In genomic region chr13:89668069-89668468, GRCm38 (mm10) we compare ENCODE assay signal across 8 mouse cellular contexts.
DNase-seq lines count a peak whose midpoint lies in the region; ATAC-seq and TF ChIP-seq lines count a peak whose summit lies in the region.

No protein-coding gene starts in this region.

- no peak overlapping the region for H3K27ac ChIP-seq in layer of hippocampus, adult 2 months
- no peak overlapping the region for H3K27ac ChIP-seq in ES-Bruce4 (ENCODE audit: insufficient read depth, low read length)
- no peak overlapping the region for H3K27ac ChIP-seq in hindbrain, embryonic 16.5 days (ENCODE audit: low read depth, low read length)
- H3K27ac ChIP-seq in stomach, postnatal 0 days (replicated peaks): no peak overlapping the region

- H3K9me3 ChIP-seq in ES-Bruce4 (replicated peaks; ENCODE audit: control insufficient read depth, insufficient read depth, low read length, poor library complexity, severe bottlenecking): no peaks in the 10 kb centered on the region
- no peaks in the 10 kb centered on the region for H3K9me3 ChIP-seq in hindbrain, embryonic 16.5 days (ENCODE audit: control insufficient read depth, low read length)
- no peaks in the 10 kb centered on the region for H3K9me3 ChIP-seq in stomach, postnatal 0 days (ENCODE audit: control insufficient read depth, low read length)

- H3K4me2 ChIP-seq in hindbrain, embryonic 16.5 days (ENCODE audit: low read length): no peak overlapping the region
- H3K4me2 ChIP-seq in stomach, postnatal 0 days (replicated peaks; ENCODE audit: low read depth): no peak overlapping the region

- no peak overlapping the region for H3K4me3 ChIP-seq in layer of hippocampus, adult 2 months
- H3K4me3 ChIP-seq in ES-Bruce4 (ENCODE audit: low read depth, low read length): no peak overlapping the region
- no peak overlapping the region for H3K4me3 ChIP-seq in hindbrain, embryonic 16.5 days (ENCODE audit: low read length)
- no peak overlapping the region for H3K4me3 ChIP-seq in stomach, postnatal 0 days (ENCODE audit: low read depth, low read length)

- peak; percentile 87 for ATAC-seq in hindbrain, embryonic 16.5 days
- ATAC-seq in stomach, postnatal 0 days (ENCODE audit: low FRiP score, low TSS enrichment): no peak

- no peak overlapping the region for H3K9ac ChIP-seq in ES-Bruce4 (ENCODE audit: low read depth, poor library complexity, severe bottlenecking)
- H3K9ac ChIP-seq in hindbrain, embryonic 16.5 days (ENCODE audit: low read depth, low read length): no peak overlapping the region
- no peak overlapping the region for H3K9ac ChIP-seq in stomach, postnatal 0 days (ENCODE audit: low read length)

- DNase-seq in layer of hippocampus, adult 2 months (ENCODE audit: low spot score in 2 of 2): peak; percentile 6 to 56
- no peak for DNase-seq in layer of hippocampus, adult 9-11 months
- peak; percentile 5 to 23 for DNase-seq in adrenal gland, postnatal 36 days
- DNase-seq in lung, postnatal 25 days (ENCODE audit: low spot score): peak; percentile 26
- no peak for DNase-seq in stomach, postnatal 0 days (ENCODE audit: low spot score)
- no peak for DNase-seq in testis, postnatal 14 days (ENCODE audit: low spot score)

- no peaks in the 10 kb centered on the region for H3K36me3 ChIP-seq in ES-Bruce4 (ENCODE audit: control insufficient read depth, insufficient read depth, low read length, poor library complexity, severe bottlenecking)
- no peaks in the 10 kb centered on the region for H3K36me3 ChIP-seq in hindbrain, embryonic 16.5 days (ENCODE audit: control insufficient read depth, insufficient read depth, low read length)
- H3K36me3 ChIP-seq in stomach, postnatal 0 days (ENCODE audit: control insufficient read depth, insufficient read depth, low read length): no peaks in the 10 kb centered on the region

- WGBS in hindbrain, embryonic 16.5 days: 61% methylated on average over 1 of the region's 1 CpGs
- 65% methylated on average over 1 of the region's 1 CpGs for WGBS in stomach, postnatal 0 days

- no peak for TF ChIP-seq EP300 in ES-Bruce4 (IDR thresholded peaks at IDR 0.05; ENCODE audit: insufficient read depth, low read depth, low read length)
- TF ChIP-seq EP300 in stomach, postnatal 0 days (optimal IDR thresholded peaks at IDR 0.05): no peak

- no peaks in the 10 kb centered on the region for H3K4me1 ChIP-seq in ES-Bruce4 (ENCODE audit: control insufficient read depth, insufficient read depth, low read length)
- no peaks in the 10 kb centered on the region for H3K4me1 ChIP-seq in hindbrain, embryonic 16.5 days (ENCODE audit: control insufficient read depth, insufficient read depth, low read depth, low read length)
- H3K4me1 ChIP-seq in stomach, postnatal 0 days (replicated peaks; ENCODE audit: control insufficient read depth, insufficient read depth): no peaks in the 10 kb centered on the region

- H3K27me3 ChIP-seq in ES-Bruce4 (ENCODE audit: control insufficient read depth, insufficient read depth, low read length, poor library complexity, severe bottlenecking): no peaks in the 10 kb centered on the region
- H3K27me3 ChIP-seq in hindbrain, embryonic 16.5 days (replicated peaks; ENCODE audit: control insufficient read depth, insufficient read depth, low read length): no peaks in the 10 kb centered on the region
- no peaks in the 10 kb centered on the region for H3K27me3 ChIP-seq in stomach, postnatal 0 days (ENCODE audit: control insufficient read depth, insufficient read depth, low read length)

- no peak for TF ChIP-seq POLR2A in ES-Bruce4 (IDR thresholded peaks at IDR 0.05; ENCODE audit: insufficient read depth, low read length)

- peak; percentile 79 for TF ChIP-seq CTCF in layer of hippocampus, adult 2 months (conservative IDR thresholded peaks at IDR 0.05)
- peak; percentile 5 for TF ChIP-seq CTCF in ES-Bruce4 (IDR thresholded peaks at IDR 0.05; ENCODE audit: low read depth, low read length)
- TF ChIP-seq CTCF in stomach, postnatal 0 days (IDR thresholded peaks at IDR 0.05; ENCODE audit: low read depth): peak; percentile 82

Comparison
In these comparisons a context has a peak if more than half of its experiments do, and no peak if none do; other contexts are left out.
1. DNase-seq: peak in layer of hippocampus, adult 2 months (2 of 2), adrenal gland, postnatal 36 days (2 of 2) and lung, postnatal 25 days (single experiment); none in layer of hippocampus, adult 9-11 months (single experiment), stomach, postnatal 0 days (single experiment) and testis, postnatal 14 days (single experiment).
2. CTCF ChIP-seq: peak in every context shown above with its lines; median percentile 82 in stomach, postnatal 0 days; 79 in layer of hippocampus, adult 2 months; 5 in ES-Bruce4.